Mouse (Mus musculus) liver, postnatal 0 days (tissue): ENCODE measurements at regions not wholly inside any gene's neighbourhood (a gene's known extent, or its start where the extent isn't known, plus 50 kb on each side); places are given as distances from the start of the nearest gene placed in this dataset.

Experiments used
- CTCF ChIP-seq: sonication (generic); IDR thresholded peaks from 2 replicates; pipeline ENCODE4 v1.5.1; 2016; ENCODE audit warnings: antibody characterized with exemption, low read depth
- EP300 ChIP-seq: IDR thresholded peaks from 2 replicates; pipeline ENCODE4 v1.6.1; 2016; ENCODE audit warnings: antibody characterized with exemption, low read depth, mild to moderate bottlenecking

DNA sequence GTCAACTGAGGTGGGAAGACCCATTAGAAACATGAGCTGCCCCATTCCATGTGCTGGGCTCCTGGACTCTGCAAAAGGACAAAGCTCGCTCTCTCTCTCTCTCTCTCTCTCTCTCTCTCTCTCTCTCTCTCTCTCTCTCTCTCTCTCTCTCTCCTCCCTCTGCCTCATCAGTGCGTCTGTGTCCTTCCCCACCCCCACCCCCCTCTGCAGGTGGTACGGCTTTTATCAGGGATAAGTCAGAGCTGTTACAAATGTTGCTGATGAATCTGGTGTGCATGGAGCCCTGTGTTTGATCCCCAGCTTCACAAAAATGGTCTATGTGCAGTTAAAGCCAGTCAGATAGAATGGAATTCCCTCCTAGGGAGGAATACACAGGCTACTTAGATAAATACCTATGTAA is 247.8 kb upstream of the Smlr1 start:
- no peak for TF ChIP-seq CTCF
- TF ChIP-seq EP300 = no peak
